Mouse (Mus musculus) c-Kit-negative CD71-positive TER-119-positive erythroid progenitor cells, embryonic 14.5 days (primary cell): ENCODE measurements around the gene Tmem39a.

Experiments
- DNase-seq: peaks from one replicate; pipeline ENCODE4 v3.0.0-alpha.2; 2013; ENCODE audit warnings: low read depth, low spot score

The Tmem39a gene

GRCm38 (mm10) chr16:38558221-38558748 is at the start of gene Tmem39a:
Gene Tmem39a (plus strand): TSS chr16:38558698.
- DNase-seq = no peak

DNA sequence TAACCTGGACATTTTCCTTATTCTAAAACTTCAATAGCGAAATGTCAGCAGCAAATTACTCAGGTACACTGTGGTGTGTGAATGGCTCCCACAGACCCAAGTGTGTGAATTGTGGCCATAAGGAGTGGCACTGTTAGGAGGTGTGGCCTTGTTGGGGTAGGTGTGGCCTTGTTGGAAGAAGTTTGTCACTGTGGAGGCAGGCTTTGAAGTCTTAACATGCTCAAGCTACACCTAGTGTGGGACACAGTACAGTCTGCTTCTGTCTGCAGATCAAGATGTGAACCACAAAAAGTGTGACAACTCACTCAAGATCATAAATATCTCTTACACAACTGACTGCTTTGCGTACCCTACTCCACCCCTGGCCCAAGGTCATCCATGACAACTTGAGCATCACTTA is 47.7 kb upstream of the Tmem39a start:
- DNase-seq = no peak

DNA sequence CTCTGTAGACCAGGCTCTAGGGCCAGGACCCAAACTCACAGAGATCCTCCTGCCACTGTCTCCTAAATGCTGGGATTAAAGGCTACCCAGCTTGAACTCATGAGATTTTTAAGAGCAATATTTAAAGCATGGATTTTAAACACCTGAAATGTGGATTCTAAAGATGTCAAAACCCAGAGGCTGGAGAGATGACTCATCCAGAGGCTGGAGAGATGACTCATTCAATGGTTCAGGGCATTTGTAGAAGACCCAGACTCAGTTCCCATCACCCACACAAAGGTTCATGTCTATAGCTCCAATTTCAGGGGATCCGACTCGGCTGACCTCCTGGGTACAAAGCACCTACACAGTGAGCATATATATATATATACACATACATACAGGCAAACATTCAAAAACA is 39.4 kb upstream of the Tmem39a start:
- DNase-seq = no peak

- DNase-seq = no peak
These were observed 37.1 kb upstream of the Tmem39a start for GRCm38 (mm10) chr16:38521211-38521987.

- peak; percentile 94 for DNase-seq
These were observed 36.1 kb upstream of the Tmem39a start, which contains the start of gene Timmdc1 for GRCm38 (mm10) chr16:38522129-38523084. Gene Timmdc1 (minus strand): TSS chr16:38522663.

DNA sequence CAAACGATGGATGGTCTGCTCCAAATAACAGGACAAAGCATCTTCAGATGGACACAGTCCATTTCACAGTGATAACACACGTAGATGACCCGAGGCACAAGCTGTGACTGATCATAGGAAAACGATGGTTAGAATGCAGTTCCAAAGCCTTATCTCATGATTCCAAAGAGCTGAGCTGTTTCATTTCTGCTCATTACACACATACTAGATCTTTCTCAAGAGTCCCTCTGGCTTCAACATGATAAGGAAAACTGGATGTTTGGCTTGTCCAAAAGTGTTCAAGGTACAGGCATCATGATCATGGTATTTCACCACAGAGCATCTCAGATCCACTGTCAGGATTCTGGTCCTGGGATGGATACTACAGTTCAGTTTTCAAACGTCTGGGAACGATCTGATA is 32.2 kb upstream of the Tmem39a start:
- peak; percentile 24 for DNase-seq

DNA sequence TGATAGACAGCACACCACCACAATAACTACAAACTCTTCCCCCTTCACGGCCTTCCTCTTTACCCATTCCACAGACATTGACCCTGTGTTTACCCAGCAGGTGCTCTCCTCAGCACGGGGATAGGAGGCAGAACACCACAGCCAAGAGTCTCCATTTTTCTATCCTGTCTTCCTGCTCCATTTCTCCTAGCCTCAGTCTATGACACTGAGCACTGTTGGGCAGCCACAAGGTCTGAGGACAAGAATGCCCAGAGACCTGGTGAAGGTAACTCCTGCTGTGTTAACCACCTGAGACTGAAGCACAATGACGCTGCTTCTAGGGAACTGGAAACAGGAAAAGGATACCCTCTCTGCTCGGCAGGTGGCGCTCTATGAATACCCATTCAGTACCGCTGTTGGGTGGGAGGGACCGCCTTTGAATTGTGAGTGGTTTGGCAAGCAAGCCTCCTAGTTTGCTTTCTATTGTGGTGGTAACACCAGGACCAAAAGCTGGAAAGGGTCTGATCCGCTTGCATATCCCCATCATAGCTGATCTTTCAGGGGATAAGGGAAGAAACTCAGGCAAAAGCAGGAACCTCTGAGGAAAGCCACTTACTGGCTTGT is 21.9 kb upstream of the Tmem39a start:
- peak; percentile 60 for DNase-seq

GRCm38 (mm10) chr16:38538716-38539380 is 19.6 kb upstream of the Tmem39a start:
- DNase-seq = no peak

- no peak for DNase-seq
These were observed 10.5 kb upstream of the Tmem39a start for GRCm38 (mm10) chr16:38548000-38548399.

- DNase-seq = no peak
These were observed 8.8 kb upstream of the Tmem39a start, which contains the start of gene Poglut1 for GRCm38 (mm10) chr16:38549479-38550396. Gene Poglut1 (minus strand): TSS chr16:38550258.

GRCm38 (mm10) chr16:38555988-38556387 is 2.5 kb upstream of the Tmem39a start:
- DNase-seq = no peak

DNA sequence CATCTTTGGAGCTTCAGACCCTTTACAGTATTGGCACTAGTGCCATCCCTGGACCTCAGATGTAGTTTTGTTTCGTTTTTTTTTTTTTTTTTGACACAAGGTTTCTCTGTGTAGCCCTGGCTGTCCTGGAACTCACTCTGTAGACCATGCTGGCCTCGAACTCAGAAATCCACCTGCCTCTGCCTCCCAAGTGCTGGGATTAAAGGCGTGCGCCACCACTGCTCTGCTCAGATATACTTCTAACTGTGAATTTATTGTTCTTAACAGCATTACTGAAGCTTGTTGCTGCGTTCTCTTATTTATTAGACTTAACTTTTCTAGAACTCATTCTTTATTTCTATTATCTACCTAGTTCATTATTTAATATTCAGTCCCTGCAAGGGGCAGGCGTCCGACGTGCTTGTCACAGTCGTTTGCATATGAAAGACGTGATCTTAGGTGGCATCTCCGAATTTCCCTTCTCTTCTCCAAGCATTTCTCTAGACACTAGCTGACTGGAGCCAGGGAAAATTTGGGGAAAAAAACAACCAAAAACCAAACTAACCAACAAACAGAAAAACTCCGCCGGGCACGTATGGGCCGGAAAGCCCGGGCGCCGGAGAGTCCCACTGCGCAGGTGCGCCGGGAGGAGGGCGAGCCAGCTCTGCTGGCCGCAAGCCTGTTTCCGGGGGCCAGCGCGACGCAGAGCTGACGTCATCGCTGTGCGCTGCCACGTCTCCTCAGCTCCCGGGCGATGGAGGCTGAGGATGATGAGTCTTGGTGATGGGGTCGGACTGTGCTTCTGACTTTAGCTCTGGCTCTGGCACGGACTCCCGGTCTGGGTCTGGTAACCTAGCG is 3.9 kb downstream of the Tmem39a start:
- DNase-seq = peak; percentile 90

- DNase-seq = no peak
These were observed 4.5 kb downstream of the Tmem39a start for GRCm38 (mm10) chr16:38562968-38563327.

DNA sequence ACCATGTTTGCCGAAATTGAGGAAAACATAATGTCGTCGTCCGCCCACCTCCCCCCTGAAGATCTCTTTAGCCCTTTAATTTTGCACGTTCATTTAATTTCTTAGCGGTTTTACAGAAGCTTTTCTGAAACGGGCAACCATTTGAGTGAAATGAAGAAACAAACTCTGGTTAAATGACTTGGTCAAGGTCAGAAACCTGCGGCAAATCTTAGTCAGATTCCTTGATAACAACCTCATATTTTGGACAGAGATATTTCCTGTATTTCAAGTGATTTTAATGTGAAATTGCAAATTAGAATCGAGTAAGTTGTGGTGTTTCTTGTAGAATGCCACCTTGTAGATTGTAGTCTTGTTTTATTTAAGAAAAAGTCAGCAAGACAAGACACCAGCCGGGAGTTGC is 5.0 kb downstream of the Tmem39a start:
- no peak for DNase-seq

DNA sequence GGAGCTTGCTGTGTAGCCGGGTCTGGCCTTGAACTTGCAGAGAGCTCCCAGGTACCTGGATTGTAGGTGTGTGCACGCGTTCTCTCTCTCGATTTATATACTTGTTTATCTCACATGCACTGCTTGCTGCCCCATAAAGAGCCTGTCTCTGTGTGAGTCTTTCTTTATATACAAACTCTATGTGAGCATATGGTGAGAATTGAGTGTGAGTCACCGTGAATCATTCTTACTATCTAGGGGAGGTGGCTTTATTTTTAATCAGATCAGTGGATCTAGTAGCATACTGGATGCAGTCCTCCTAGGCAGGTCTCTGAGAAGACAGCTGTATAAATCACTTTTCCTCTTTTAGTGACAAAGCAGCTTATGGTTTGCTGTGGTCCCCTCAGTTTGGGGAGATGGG is 9.7 kb downstream of the Tmem39a start:
- no peak for DNase-seq

DNA sequence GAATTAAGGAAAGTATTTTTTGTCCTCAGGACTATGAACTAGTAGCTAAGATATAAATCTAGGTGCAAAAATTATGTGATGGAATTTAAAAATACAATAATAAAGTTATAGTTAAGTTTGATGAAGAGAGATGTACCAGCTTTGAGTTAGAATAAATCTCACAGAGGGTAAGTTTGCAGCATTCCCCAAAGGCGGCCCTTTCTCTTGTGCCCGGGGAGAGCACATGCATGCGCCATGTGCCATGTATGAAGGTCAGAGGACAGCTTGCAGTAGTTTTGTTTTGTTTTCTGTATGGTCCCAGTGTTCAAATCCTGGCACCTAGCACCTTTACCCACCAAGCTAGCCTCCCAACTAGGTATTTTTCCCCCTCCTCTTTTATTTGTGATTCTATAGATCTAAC is 13.0 kb downstream of the Tmem39a start:
- DNase-seq = no peak

- no peak for DNase-seq
These were observed 26.3 kb downstream of the Tmem39a start for GRCm38 (mm10) chr16:38584761-38585160.

- DNase-seq = no peak
These were observed 26.7 kb downstream of the Tmem39a start for GRCm38 (mm10) chr16:38585186-38585585.

DNA sequence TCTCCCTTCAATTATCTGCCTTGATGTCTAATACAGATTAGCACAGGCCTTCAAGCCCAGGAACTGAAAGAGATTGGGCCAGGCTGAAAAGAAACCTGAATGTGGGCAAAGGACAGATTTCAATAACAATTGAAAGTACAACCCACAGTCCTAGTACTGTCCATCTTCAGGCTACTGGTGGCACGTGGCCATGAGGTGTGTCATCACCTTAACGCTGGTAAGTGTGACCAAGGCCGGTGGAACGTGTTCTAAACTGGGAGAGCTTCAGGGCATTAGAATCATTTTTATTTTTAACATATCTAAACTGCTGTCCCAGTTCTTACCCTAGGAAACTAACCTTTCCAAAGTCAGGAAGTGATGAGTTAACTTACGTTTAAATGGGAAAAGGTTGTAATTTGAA is 28.7 kb downstream of the Tmem39a start:
- DNase-seq = no peak
